Mouse (Mus musculus) regulatory T cell (primary cell): ENCODE results near the gene Rps12-ps3.

Experiments used
- in situ Hi-C: fragments of 300-600 bp; cut with MboI, MseI; formaldehyde crosslinking; loops from one replicate; pipeline ENCODE4 v1.15.1; 2025; ENCODE audit warnings: high pct_unique_total_duplicates

Gene Rps12-ps3

GRCm38 (mm10) chr19:59321990-59322389 is at the start of gene Rps12-ps3:
Gene Rps12-ps3, plus strand, starts transcription at chr19:59322290.
- in situ Hi-C loops: no loop called here

- in situ Hi-C loops: no loop called here
These were observed 48.9 kb upstream of the Rps12-ps3 start for GRCm38 (mm10) chr19:59273190-59273589.

- in situ Hi-C loops: no loop called here
These were observed 45.7 kb upstream of the Rps12-ps3 start for GRCm38 (mm10) chr19:59276354-59276753.

GRCm38 (mm10) chr19:59280841-59281240 is 41.2 kb upstream of the Rps12-ps3 start:
- in situ Hi-C loops: no loop called here

GRCm38 (mm10) chr19:59282001-59282400 is 40.1 kb upstream of the Rps12-ps3 start:
- in situ Hi-C loops: no loop called here

GRCm38 (mm10) chr19:59289042-59289441 is 33.0 kb upstream of the Rps12-ps3 start:
- in situ Hi-C loops: no loop called here

GRCm38 (mm10) chr19:59289811-59290210 is 32.3 kb upstream of the Rps12-ps3 start:
- in situ Hi-C loops: no loop called here

GRCm38 (mm10) chr19:59292183-59292839 is 29.8 kb upstream of the Rps12-ps3 start:
- in situ Hi-C loops: no loop called here

- in situ Hi-C loops: no loop called here
These were observed 6.8 kb upstream of the Rps12-ps3 start for GRCm38 (mm10) chr19:59315308-59315707.

- in situ Hi-C loops: no loop called here
These were observed 5.5 kb upstream of the Rps12-ps3 start for GRCm38 (mm10) chr19:59316571-59316970.

- in situ Hi-C loops: loop anchor here (25.0 kb wide), 1 partner anchor 1431 kb away; the partner anchor contains the start of gene Nanos1
These were observed 8.7 kb downstream of the Rps12-ps3 start for GRCm38 (mm10) chr19:59330816-59331225.

GRCm38 (mm10) chr19:59336655-59337054 is 14.6 kb downstream of the Rps12-ps3 start:
- in situ Hi-C loops: loop anchor here (25.0 kb wide), 1 partner anchor 1426 kb away; the partner anchor contains the start of gene Nanos1

GRCm38 (mm10) chr19:59337872-59338681 is 16.0 kb downstream of the Rps12-ps3 start:
- in situ Hi-C loops: loop anchor here (25.0 kb wide), 1 partner anchor 1424 kb away; the partner anchor contains the start of gene Nanos1

GRCm38 (mm10) chr19:59339908-59340307 is 17.8 kb downstream of the Rps12-ps3 start:
- in situ Hi-C loops: loop anchor here (5.0 to 25.0 kb wide), 2 partner anchors 98 to 1422 kb away; partner anchors contain the start of gene Nanos1

GRCm38 (mm10) chr19:59342964-59343363 is 20.9 kb downstream of the Rps12-ps3 start:
- in situ Hi-C loops: loop anchor here (5.0 to 25.0 kb wide), 2 partner anchors 101 to 1419 kb away; partner anchors contain the start of gene Nanos1

- in situ Hi-C loops: loop anchor here (5.0 to 25.0 kb wide), 2 partner anchors 102 to 1418 kb away; partner anchors contain the start of gene Nanos1
These were observed 22.2 kb downstream of the Rps12-ps3 start for GRCm38 (mm10) chr19:59344304-59344711.

GRCm38 (mm10) chr19:59345081-59345657 is 23.1 kb downstream of the Rps12-ps3 start:
- in situ Hi-C loops: loop anchor here (25.0 kb wide), 1 partner anchor 1417 kb away; the partner anchor contains the start of gene Nanos1

- in situ Hi-C loops: loop anchor here (25.0 kb wide), 1 partner anchor 1417 kb away; the partner anchor contains the start of gene Nanos1
These were observed 23.7 kb downstream of the Rps12-ps3 start, which contains the start of gene Pdzd8 for GRCm38 (mm10) chr19:59345658-59346283. Gene Pdzd8, minus strand, starts transcription at chr19:59345780.

- in situ Hi-C loops: loop anchor here (25.0 kb wide), 1 partner anchor 1416 kb away; the partner anchor contains the start of gene Nanos1
These were observed 24.2 kb downstream of the Rps12-ps3 start for GRCm38 (mm10) chr19:59346325-59346724.

GRCm38 (mm10) chr19:59349329-59349960 is 27.4 kb downstream of the Rps12-ps3 start:
- in situ Hi-C loops: loop anchor here (25.0 kb wide), 1 partner anchor 1413 kb away; the partner anchor contains the start of gene Nanos1
